Mouse (Mus musculus): ENCODE results near the gene Gamt. TPM values are rescaled to one million over a fixed set of nuclear protein-coding genes. Genes with fewer than 3 reads are reported as not detected.

The Gamt gene
- 15.3 and 19.8 TPM in 2 replicates for polyA plus RNA-seq (2012; rRNA removed)

- no peak for TF ChIP-seq CTCF (IDR thresholded peaks at IDR 0.05; ENCODE audit: borderline replicate concordance, extremely low read depth, insufficient read depth, insufficient read length)
- peak; percentile 38; the same call in 1 of the 2 replicates for TF ChIP-seq POLR2A (IDR thresholded peaks at IDR 0.05; ENCODE audit: borderline replicate concordance, extremely low read depth, insufficient read depth, insufficient read length, poor library complexity, severe bottlenecking)
Observed at GRCm38 (mm10) chr10:80260642-80261584, at the start of gene Gamt, which contains the start of gene Dazap1. Gene Gamt, minus strand, starts transcription at chr10:80261012. Gene Dazap1, plus strand, starts transcription at chr10:80261486.

GRCm38 (mm10) chr10:80304862-80305261 is 44.0 kb upstream of the Gamt start:
- DNase-seq (ENCODE audit: low read depth), result no peak
- TF ChIP-seq POLR2A (IDR thresholded peaks at IDR 0.05; ENCODE audit: borderline replicate concordance, extremely low read depth, insufficient read depth, insufficient read length, poor library complexity, severe bottlenecking) (no peak), CTCF (IDR thresholded peaks at IDR 0.05; ENCODE audit: borderline replicate concordance, extremely low read depth, insufficient read depth, insufficient read length) (no peak)

More at GRCm38 (mm10) chr10:80260642-80261584, at the start of gene Gamt, which contains the start of gene Dazap1:
- peak; percentile 97 for DNase-seq (ENCODE audit: low read depth)

- DNase-seq (ENCODE audit: low read depth), result no peak
- TF ChIP-seq CTCF (IDR thresholded peaks at IDR 0.05; ENCODE audit: borderline replicate concordance, extremely low read depth, insufficient read depth, insufficient read length), result no peak
- no peak for TF ChIP-seq POLR2A (IDR thresholded peaks at IDR 0.05; ENCODE audit: borderline replicate concordance, extremely low read depth, insufficient read depth, insufficient read length, poor library complexity, severe bottlenecking)
Observed at GRCm38 (mm10) chr10:80304458-80304857, 43.6 kb upstream of the Gamt start.

GRCm38 (mm10) chr10:80302471-80302881 is 41.7 kb upstream of the Gamt start:
- DNase-seq (ENCODE audit: low read depth), result peak; percentile 76
- no peak for TF ChIP-seq CTCF (IDR thresholded peaks at IDR 0.05; ENCODE audit: borderline replicate concordance, extremely low read depth, insufficient read depth, insufficient read length)
- TF ChIP-seq POLR2A (IDR thresholded peaks at IDR 0.05; ENCODE audit: borderline replicate concordance, extremely low read depth, insufficient read depth, insufficient read length, poor library complexity, severe bottlenecking), result no peak

GRCm38 (mm10) chr10:80302082-80302355 is 41.2 kb upstream of the Gamt start:
- DNase-seq (ENCODE audit: low read depth), result no peak
- TF ChIP-seq CTCF (IDR thresholded peaks at IDR 0.05; ENCODE audit: borderline replicate concordance, extremely low read depth, insufficient read depth, insufficient read length) (no peak), POLR2A (IDR thresholded peaks at IDR 0.05; ENCODE audit: borderline replicate concordance, extremely low read depth, insufficient read depth, insufficient read length, poor library complexity, severe bottlenecking) (no peak)

GRCm38 (mm10) chr10:80301256-80302081 is 40.7 kb upstream of the Gamt start:
- no peak for TF ChIP-seq CTCF (IDR thresholded peaks at IDR 0.05; ENCODE audit: borderline replicate concordance, extremely low read depth, insufficient read depth, insufficient read length)
- TF ChIP-seq POLR2A (IDR thresholded peaks at IDR 0.05; ENCODE audit: borderline replicate concordance, extremely low read depth, insufficient read depth, insufficient read length, poor library complexity, severe bottlenecking), result no peak
- DNase-seq (ENCODE audit: low read depth), result no peak

GRCm38 (mm10) chr10:80300672-80301181 is 39.9 kb upstream of the Gamt start:
- DNase-seq (ENCODE audit: low read depth), result peak; percentile 97
- TF ChIP-seq POLR2A (IDR thresholded peaks at IDR 0.05; ENCODE audit: borderline replicate concordance, extremely low read depth, insufficient read depth, insufficient read length, poor library complexity, severe bottlenecking), result peak; percentile 27; the same call in 1 of the 2 replicates
- TF ChIP-seq CTCF (IDR thresholded peaks at IDR 0.05; ENCODE audit: borderline replicate concordance, extremely low read depth, insufficient read depth, insufficient read length), result no peak

- TF ChIP-seq POLR2A (IDR thresholded peaks at IDR 0.05; ENCODE audit: borderline replicate concordance, extremely low read depth, insufficient read depth, insufficient read length, poor library complexity, severe bottlenecking), result no peak
- TF ChIP-seq CTCF (IDR thresholded peaks at IDR 0.05; ENCODE audit: borderline replicate concordance, extremely low read depth, insufficient read depth, insufficient read length), result no peak
- no peak for DNase-seq (ENCODE audit: low read depth)
Observed at GRCm38 (mm10) chr10:80299824-80300223, 39.0 kb upstream of the Gamt start.

GRCm38 (mm10) chr10:80299301-80299700 is 38.5 kb upstream of the Gamt start:
- peak; percentile 70 for DNase-seq (ENCODE audit: low read depth)
- no peak for TF ChIP-seq CTCF (IDR thresholded peaks at IDR 0.05; ENCODE audit: borderline replicate concordance, extremely low read depth, insufficient read depth, insufficient read length)
- no peak for TF ChIP-seq POLR2A (IDR thresholded peaks at IDR 0.05; ENCODE audit: borderline replicate concordance, extremely low read depth, insufficient read depth, insufficient read length, poor library complexity, severe bottlenecking)

GRCm38 (mm10) chr10:80298571-80299281 is 37.9 kb upstream of the Gamt start:
- peak; percentile 98 for DNase-seq (ENCODE audit: low read depth)
- TF ChIP-seq CTCF (IDR thresholded peaks at IDR 0.05; ENCODE audit: borderline replicate concordance, extremely low read depth, insufficient read depth, insufficient read length) (no peak), POLR2A (IDR thresholded peaks at IDR 0.05; ENCODE audit: borderline replicate concordance, extremely low read depth, insufficient read depth, insufficient read length, poor library complexity, severe bottlenecking) (peak; percentile 96)

Data from brain, embryonic 14.5 days (tissue).